Mouse (Mus musculus) lung, adult 2 months (tissue): ENCODE measurements at regions not wholly inside any gene's neighbourhood (a gene's known extent, or its start where the extent isn't known, plus 50 kb on each side); places are given as distances from the start of the nearest gene placed in this dataset.

ENCODE experiments used
- CTCF ChIP-seq: fragments of 200-500 bp; IDR thresholded peaks from 2 replicates; pipeline ENCODE4 v1.5.1; 2011; ENCODE audit warnings: mild to moderate bottlenecking, low read length, control low read depth; ENCODE audit not compliant: insufficient read depth
- POLR2A ChIP-seq: fragments of 200-500 bp; IDR thresholded peaks from 2 replicates; pipeline ENCODE4 v1.6.1; 2011; ENCODE audit warnings: low read depth, mild to moderate bottlenecking, control low read depth, low read length, borderline replicate concordance; ENCODE audit errors: extremely low read depth

DNA sequence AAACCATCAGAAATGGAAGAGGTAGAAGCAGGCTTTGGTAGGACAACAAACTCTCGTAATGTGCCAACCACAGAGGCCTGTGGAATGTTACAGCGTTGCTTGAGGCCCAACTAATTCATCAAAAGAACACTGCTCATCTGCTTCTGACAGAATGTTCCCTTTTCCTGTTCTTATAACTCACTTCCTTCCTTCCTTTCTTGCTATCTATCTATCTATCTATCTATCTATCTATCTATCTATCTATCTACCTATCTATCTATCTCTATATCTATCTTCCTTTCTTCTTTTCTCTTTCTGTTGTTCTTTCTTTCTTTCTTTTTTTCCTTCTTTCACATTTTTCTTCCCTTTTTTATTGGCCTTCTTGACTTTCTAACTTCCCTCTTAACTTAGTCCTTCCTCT lies 353.7 kb downstream of the H2al1j start:
- TF ChIP-seq POLR2A (no peak), CTCF (no peak)
